Mouse (Mus musculus) intestine, embryonic 15.5 days (tissue): ENCODE data around the gene Ccp110. TPM values are rescaled to one million over a fixed set of nuclear protein-coding genes. Genes with fewer than 3 reads are reported as not detected.

Experiments
- ATAC-seq: fragments of 200-750 bp; cut with Nextera tagmentation; 2 replicates; pipeline ENCODE4 v1.8.0; 2017; ENCODE audit warnings: moderate TSS enrichment, moderate library complexity
- H3K27ac ChIP-seq: fragments of 300-500 bp; sonication (generic); 2 replicates; pipeline ENCODE4 v1.5.1; 2015; ENCODE audit warnings: mild to moderate bottlenecking, inconsistent platforms
- H3K27me3 ChIP-seq: fragments of 300-500 bp; sonication (generic); replicated peaks from 2 replicates; pipeline ENCODE4 v1.6.1; 2015; ENCODE audit warnings: inconsistent platforms
- H3K36me3 ChIP-seq: fragments of 300-500 bp; sonication (generic); 2 replicates; pipeline ENCODE4 v1.6.1; 2015; ENCODE audit warnings: inconsistent platforms
- H3K4me1 ChIP-seq: fragments of 300-500 bp; sonication (generic); replicated peaks from 2 replicates; pipeline ENCODE4 v1.6.1; 2015; ENCODE audit warnings: inconsistent platforms
- H3K4me2 ChIP-seq: fragments of 300-500 bp; sonication (generic); replicated peaks from 2 replicates; pipeline ENCODE4 v1.6.1; 2015; ENCODE audit warnings: mild to moderate bottlenecking, inconsistent platforms
- H3K4me3 ChIP-seq: fragments of 300-500 bp; sonication (generic); replicated peaks from 2 replicates; pipeline ENCODE4 v1.5.1; 2015; ENCODE audit warnings: inconsistent platforms
- H3K9ac ChIP-seq: fragments of 300-500 bp; sonication (generic); 2 replicates; pipeline ENCODE4 v1.6.1; 2015; ENCODE audit warnings: inconsistent platforms
- H3K9me3 ChIP-seq: fragments of 300-500 bp; sonication (generic); 2 replicates; pipeline ENCODE4 v1.6.1; 2016; ENCODE audit warnings: inconsistent platforms
- WGBS: fragments of 180-500 bp; shearing (Covaris S2); methylation state at CpG from one replicate; pipeline ENCODE4 v1.1.7; 2015; 5-methylcytosine and 5-hydroxymethylcytosine counted together
- polyA plus RNA-seq: library from polyadenylated mRNA; unstranded; fragments of >200 nt; fragmentation: Nextera tagmentation; extraction: Ambion mirVana; gene quantifications from 2 replicates; pipeline ENCODE4 v1.2.1, GENCODE M21; 2015

Gene Ccp110
- polyA plus RNA-seq, 1 experiment from 2014 or later, result 10.7 TPM

GRCm38 (mm10) chr7:118777598-118778394 lies 65.4 kb downstream of the Ccp110 start:
- no peak for ATAC-seq
- Histone ChIP-seq H3K27me3 (no peaks in the 10 kb centered on the region), H3K4me2 (no peak overlapping the region), H3K27ac (no peak overlapping the region), H3K9ac (no peak overlapping the region), H3K36me3 (peaks cover 5% of the 10 kb centered on the region; the same call in 1 of the 2 replicates), H3K9me3 (no peaks in the 10 kb centered on the region), H3K4me1 (no peaks in the 10 kb centered on the region), H3K4me3 (no peak overlapping the region)
- WGBS, result 80% methylated on average over 10 of the region's 10 CpGs

DNA sequence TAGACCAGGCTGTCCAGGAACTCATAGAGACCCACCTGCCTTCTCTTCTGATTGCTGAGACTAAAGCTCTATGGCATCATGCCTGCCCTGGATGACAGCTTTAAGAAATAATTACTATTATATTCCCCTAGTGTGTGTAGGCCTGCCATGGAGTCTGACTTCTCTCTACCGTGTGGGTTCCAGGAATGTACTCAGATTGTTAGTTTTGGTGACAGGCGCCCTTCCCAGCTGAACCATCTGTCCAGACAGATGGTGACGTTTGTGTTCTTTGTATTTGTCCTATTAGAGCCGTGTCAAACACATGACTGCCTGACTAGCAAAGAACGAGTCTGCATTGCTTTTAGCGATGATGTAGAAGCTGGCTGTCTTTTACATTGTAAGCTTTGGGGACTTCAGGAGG lies 66.2 kb downstream of the Ccp110 start:
- peaks cover 5% of the 10 kb centered on the region; the same call in 1 of the 2 replicates for H3K36me3 ChIP-seq
- no peaks in the 10 kb centered on the region for H3K9me3 ChIP-seq
- H3K9ac ChIP-seq, result no peak overlapping the region
- WGBS, result 86% methylated on average over 6 of the region's 6 CpGs
- no peaks in the 10 kb centered on the region for H3K4me1 ChIP-seq
- no peak for ATAC-seq
- H3K4me3 ChIP-seq, result no peak overlapping the region
- H3K4me2 ChIP-seq, result no peak overlapping the region
- no peaks in the 10 kb centered on the region for H3K27me3 ChIP-seq
- H3K27ac ChIP-seq, result no peak overlapping the region

- 88% methylated on average over 11 of the region's 11 CpGs for WGBS
- Histone ChIP-seq H3K4me2 (no peak overlapping the region), H3K9ac (no peak overlapping the region), H3K27ac (no peak overlapping the region), H3K9me3 (no peaks in the 10 kb centered on the region), H3K36me3 (no peaks in the 10 kb centered on the region), H3K27me3 (no peaks in the 10 kb centered on the region), H3K4me1 (no peaks in the 10 kb centered on the region), H3K4me3 (no peak overlapping the region)
- ATAC-seq, result no peak
These were observed 71.1 kb downstream of the Ccp110 start for GRCm38 (mm10) chr7:118783305-118784001.

- Histone ChIP-seq H3K36me3 (0 out of 2 replicates have a peak, but pooled peaks cover 1% of the 10 kb centered on the region), H3K4me3 (no peak overlapping the region), H3K27ac (no peak overlapping the region), H3K4me1 (no peaks in the 10 kb centered on the region), H3K9ac (no peak overlapping the region), H3K4me2 (no peak overlapping the region), H3K27me3 (no peaks in the 10 kb centered on the region), H3K9me3 (no peaks in the 10 kb centered on the region)
- WGBS, result 84% methylated on average over 6 of the region's 6 CpGs
- ATAC-seq, result no peak
These were observed 73.7 kb downstream of the Ccp110 start for GRCm38 (mm10) chr7:118786091-118786490.

Other genes starting within 250 kb of the Ccp110 start
- 5.3 and 5.5 TPM in 2 replicates for gene Itpripl2, start 220.6 kb upstream of the Ccp110 start, polyA plus RNA-seq
- 124 and 134 TPM in 2 replicates for gene Coq7, start 179.2 kb upstream of the Ccp110 start, polyA plus RNA-seq
- gene Tmc7, start 127.8 kb upstream of the Ccp110 start, polyA plus RNA-seq, result 2.0 and 2.4 TPM in 2 replicates
- 9.6 and 11.3 TPM in 2 replicates for gene Tmc5, start 115.3 kb upstream of the Ccp110 start, polyA plus RNA-seq
- gene Gde1, start 6.8 kb upstream of the Ccp110 start, polyA plus RNA-seq, result 124 and 127 TPM in 2 replicates
- 71.3 and 72.6 TPM in 2 replicates for gene Vps35l, start 27.7 kb downstream of the Ccp110 start, polyA plus RNA-seq
- 2.0 TPM in 2 replicates for gene Iqck, start 143.2 kb downstream of the Ccp110 start, polyA plus RNA-seq
- 87.7 and 99.4 TPM in 2 replicates for gene Knop1, start 143.7 kb downstream of the Ccp110 start, polyA plus RNA-seq